Mouse (Mus musculus) 3T3-L1 (cell line): ENCODE data around the gene Gm28845.
A peak's percentile ranks its signal among the peaks of the same experiment; 100 is the strongest.

ENCODE experiments used
- DNase-seq: peaks from one replicate; pipeline ENCODE4 v3.0.0-alpha.2; 2015; ENCODE audit warnings: low read depth, low spot score

Gm28845 gene

GRCm38 (mm10) chr1:65119438-65119837, at the start of gene Gm28845:
Gene Gm28845, minus strand, starts transcription at chr1:65119558.
- no peak for DNase-seq

GRCm38 (mm10) chr1:65167496-65167895, 48.1 kb upstream of the Gm28845 start:
- DNase-seq, result no peak

- no peak for DNase-seq
Observed at GRCm38 (mm10) chr1:65162210-65162609, 42.9 kb upstream of the Gm28845 start.

- no peak for DNase-seq
Observed at GRCm38 (mm10) chr1:65156111-65156510, 36.8 kb upstream of the Gm28845 start.

GRCm38 (mm10) chr1:65154814-65155213, 35.5 kb upstream of the Gm28845 start:
- DNase-seq, result peak; percentile 93

- peak; percentile 54 for DNase-seq
Observed at GRCm38 (mm10) chr1:65147971-65148370, 28.6 kb upstream of the Gm28845 start.

- no peak for DNase-seq
Observed at GRCm38 (mm10) chr1:65147326-65147725, 28.0 kb upstream of the Gm28845 start.

- DNase-seq, result peak; percentile 88
Observed at GRCm38 (mm10) chr1:65146601-65147000, 27.2 kb upstream of the Gm28845 start.

- DNase-seq, result no peak
Observed at GRCm38 (mm10) chr1:65144783-65145182, 25.4 kb upstream of the Gm28845 start.

GRCm38 (mm10) chr1:65137560-65137959, 18.2 kb upstream of the Gm28845 start:
- no peak for DNase-seq

- no peak for DNase-seq
Observed at GRCm38 (mm10) chr1:65132833-65133232, 13.5 kb upstream of the Gm28845 start.

GRCm38 (mm10) chr1:65131671-65132070, 12.3 kb upstream of the Gm28845 start:
- no peak for DNase-seq

GRCm38 (mm10) chr1:65130226-65130625, 10.9 kb upstream of the Gm28845 start:
- no peak for DNase-seq

- DNase-seq, result no peak
Observed at GRCm38 (mm10) chr1:65129634-65130180, 10.3 kb upstream of the Gm28845 start.

GRCm38 (mm10) chr1:65122574-65123372, 3.4 kb upstream of the Gm28845 start, which contains the start of gene D630023F18Rik:
Gene D630023F18Rik, minus strand, starts transcription at chr1:65123214.
- DNase-seq, result peak; percentile 37

- peak; percentile 46 for DNase-seq
Observed at GRCm38 (mm10) chr1:65118150-65118913, 1.0 kb downstream of the Gm28845 start.

GRCm38 (mm10) chr1:65113536-65114172, 5.7 kb downstream of the Gm28845 start:
- peak; percentile 66 for DNase-seq

- DNase-seq, result no peak
Observed at GRCm38 (mm10) chr1:65112807-65113196, 6.6 kb downstream of the Gm28845 start.

GRCm38 (mm10) chr1:65112031-65112806, 7.1 kb downstream of the Gm28845 start:
- peak; percentile 96 for DNase-seq

- no peak for DNase-seq
Observed at GRCm38 (mm10) chr1:65109756-65110435, 9.5 kb downstream of the Gm28845 start.
